Comparison of ENCODE assay signal across 15 mouse cellular contexts in genomic region chr12:65414393-65414792, GRCm38 (mm10).
DNase-seq lines count a peak whose midpoint lies in the region; ATAC-seq and TF ChIP-seq lines count a peak whose summit lies in the region.
"Had no signal": no experiment of that assay in that cellular context is flagged by ENCODE, and none has a peak within 500 bp of the region (broad histone marks: within the 10 kb centered on the region; RNA-seq: fewer than 3 reads in every experiment).

No protein-coding gene starts in this region.

- no peaks in the 10 kb centered on the region for H3K9me3 ChIP-seq in hindbrain, embryonic 11.5 days (ENCODE audit: control insufficient read depth, low read length)
- H3K9me3 ChIP-seq in hindbrain, embryonic 10.5 days = no peaks in the 10 kb centered on the region
- H3K9me3 ChIP-seq in forebrain, postnatal 0 days (ENCODE audit: low read length) = no peaks in the 10 kb centered on the region
- H3K9me3 ChIP-seq in midbrain, embryonic 16.5 days (replicated peaks; ENCODE audit: control insufficient read depth, low read length, poor library complexity, severe bottlenecking) = no peaks in the 10 kb centered on the region
- H3K9me3 ChIP-seq: limb, embryonic 15.5 days had no signal

- no peak overlapping the region for H3K4me3 ChIP-seq in hindbrain, embryonic 11.5 days (ENCODE audit: low read depth, low read length)
- H3K4me3 ChIP-seq in hindbrain, embryonic 10.5 days = no peak overlapping the region
- H3K4me3 ChIP-seq in forebrain, postnatal 0 days (ENCODE audit: low read depth, low read length) = no peak overlapping the region
- no peak overlapping the region for H3K4me3 ChIP-seq in midbrain, embryonic 16.5 days (ENCODE audit: low read depth, low read length)
- H3K4me3 ChIP-seq: limb, embryonic 15.5 days had no signal

- ATAC-seq in hindbrain, embryonic 11.5 days (ENCODE audit: low FRiP score) = 0 out of 2 replicates have a peak, but pooled peaks have one; percentile 47
- peak; percentile 90 for ATAC-seq in forebrain, postnatal 0 days
- peak; percentile 92 for ATAC-seq in midbrain, embryonic 16.5 days
- ATAC-seq: activated CD4-positive, CD25-positive, alpha-beta regulatory T cell, adult 4 months had no signal

- TF ChIP-seq CTCF in brain, embryonic 14.5 days (IDR thresholded peaks at IDR 0.05; ENCODE audit: borderline replicate concordance, extremely low read depth, insufficient read depth, insufficient read length) = no peak
- TF ChIP-seq CTCF in forebrain, postnatal 0 days (IDR thresholded peaks at IDR 0.05; ENCODE audit: low read depth) = 0 out of 2 replicates have a peak, but pooled peaks have one; percentile 2

- no peaks in the 10 kb centered on the region for H3K4me1 ChIP-seq in hindbrain, embryonic 11.5 days (replicated peaks; ENCODE audit: control insufficient read depth, insufficient read depth, low read length)
- H3K4me1 ChIP-seq in hindbrain, embryonic 10.5 days (replicated peaks) = 0 out of 2 replicates have a peak, but pooled peaks cover 2% of the 10 kb centered on the region
- H3K4me1 ChIP-seq in forebrain, postnatal 0 days (ENCODE audit: insufficient read depth) = no peaks in the 10 kb centered on the region
- peaks cover 3% of the 10 kb centered on the region for H3K4me1 ChIP-seq in midbrain, embryonic 16.5 days (ENCODE audit: control insufficient read depth, insufficient read depth, low read length)
- H3K4me1 ChIP-seq: limb, embryonic 15.5 days had no signal

- no peak overlapping the region for H3K9ac ChIP-seq in hindbrain, embryonic 11.5 days (ENCODE audit: low read depth, low read length)
- no peak overlapping the region for H3K9ac ChIP-seq in forebrain, postnatal 0 days
- H3K9ac ChIP-seq in midbrain, embryonic 16.5 days (ENCODE audit: low read depth, low read length) = no peak overlapping the region
- H3K9ac ChIP-seq: limb, embryonic 15.5 days; lung, embryonic 14.5 days had no signal

- no peak overlapping the region for H3K4me2 ChIP-seq in hindbrain, embryonic 11.5 days (replicated peaks; ENCODE audit: low read depth, low read length)
- H3K4me2 ChIP-seq in forebrain, postnatal 0 days (ENCODE audit: low read depth) = no peak overlapping the region
- H3K4me2 ChIP-seq in midbrain, embryonic 16.5 days (ENCODE audit: low read length) = no peak overlapping the region; the same call in 1 of the 2 replicates
- H3K4me2 ChIP-seq: limb, embryonic 15.5 days; lung, embryonic 14.5 days had no signal

- H3K27ac ChIP-seq in hindbrain, embryonic 11.5 days (ENCODE audit: low read depth, low read length) = no peak overlapping the region
- no peak overlapping the region for H3K27ac ChIP-seq in hindbrain, embryonic 10.5 days
- H3K27ac ChIP-seq in forebrain, postnatal 0 days (ENCODE audit: low read depth, low read length) = no peak overlapping the region
- no peak overlapping the region for H3K27ac ChIP-seq in midbrain, embryonic 16.5 days (ENCODE audit: low read length)
- H3K27ac ChIP-seq: limb, embryonic 15.5 days had no signal

- DNase-seq in hindbrain, embryonic 11.5 days (ENCODE audit: low spot score) = peak; percentile 33
- no peak for DNase-seq in hindbrain, embryonic 10.5 days (ENCODE audit: low spot score)
- DNase-seq in brain, embryonic 14.5 days (ENCODE audit: low read depth) = peak; percentile 88
- peak; percentile 80 for DNase-seq in forebrain, postnatal 0 days
- DNase-seq in heart, postnatal 36 days = no peak
- no peak for DNase-seq in kidney, postnatal 10 days
- no peak for DNase-seq in kidney, adult 8-10 months
- DNase-seq: heart, adult 11 months; heart, postnatal 10 days; kidney, adult 2 months; lung, embryonic 14.5 days; thymus, postnatal 14 days had no signal

- H3K36me3 ChIP-seq in hindbrain, embryonic 11.5 days (ENCODE audit: control insufficient read depth, insufficient read depth, low read length) = no peaks in the 10 kb centered on the region
- no peaks in the 10 kb centered on the region for H3K36me3 ChIP-seq in hindbrain, embryonic 10.5 days
- H3K36me3 ChIP-seq in forebrain, postnatal 0 days (ENCODE audit: insufficient read depth) = no peaks in the 10 kb centered on the region
- H3K36me3 ChIP-seq in midbrain, embryonic 16.5 days (ENCODE audit: control insufficient read depth, insufficient read depth, low read length) = no peaks in the 10 kb centered on the region
- H3K36me3 ChIP-seq: limb, embryonic 15.5 days had no signal

- 57% methylated on average over 4 of the region's 4 CpGs for WGBS in hindbrain, embryonic 11.5 days
- WGBS in hindbrain, embryonic 10.5 days = 62% methylated on average over 4 of the region's 4 CpGs
- 31% methylated on average over 4 of the region's 4 CpGs for WGBS in forebrain, postnatal 0 days
- WGBS in midbrain, embryonic 16.5 days = 24% methylated on average over 4 of the region's 4 CpGs

- H3K27me3 ChIP-seq in hindbrain, embryonic 11.5 days (ENCODE audit: control insufficient read depth, insufficient read depth, low read length) = no peaks in the 10 kb centered on the region
- no peaks in the 10 kb centered on the region for H3K27me3 ChIP-seq in hindbrain, embryonic 10.5 days (ENCODE audit: insufficient read depth, poor library complexity, severe bottlenecking)
- no peaks in the 10 kb centered on the region for H3K27me3 ChIP-seq in forebrain, postnatal 0 days (ENCODE audit: insufficient read depth, low read length)
- no peaks in the 10 kb centered on the region for H3K27me3 ChIP-seq in midbrain, embryonic 16.5 days (ENCODE audit: control insufficient read depth, insufficient read depth, low read depth, low read length)
- H3K27me3 ChIP-seq: limb, embryonic 15.5 days had no signal

- TF ChIP-seq POLR2A in brain, embryonic 14.5 days (IDR thresholded peaks at IDR 0.05; ENCODE audit: borderline replicate concordance, extremely low read depth, insufficient read depth, insufficient read length, poor library complexity, severe bottlenecking) = no peak

- intact Hi-C loops in heart, postnatal 36 days (cut with DNase I) = no loop called here

Comparison
In these comparisons a context has a peak if more than half of its experiments do, and no peak if none do; other contexts are left out.
1. DNase-seq: peak in hindbrain, embryonic 11.5 days (single experiment), brain, embryonic 14.5 days (single experiment) and forebrain, postnatal 0 days (single experiment); none in hindbrain, embryonic 10.5 days (single experiment), heart, postnatal 36 days (0 of 2), kidney, postnatal 10 days (single experiment) and kidney, adult 8-10 months (0 of 2).
2. Peak in every context shown above with its lines, with median percentiles within 50 percentile points of each other: ATAC-seq.